Mouse (Mus musculus) cerebellum, adult (tissue): ENCODE results near the gene Fam110a.
"Not testable (repeated sequence)": the region's sequence is repeated elsewhere in the genome, so short reads cannot be mapped to it uniquely, and the experiment has no call there.

ENCODE experiments used
- ATAC-seq: cut with Nextera tagmentation; 2 replicates; pipeline ENCODE4 v1.9.2; 2017; ENCODE audit warnings: mild to moderate bottlenecking, moderate library complexity, mixed read lengths; ENCODE audit not compliant: insufficient number of reproducible peaks, low FRiP score, low TSS enrichment

Fam110a gene

DNA sequence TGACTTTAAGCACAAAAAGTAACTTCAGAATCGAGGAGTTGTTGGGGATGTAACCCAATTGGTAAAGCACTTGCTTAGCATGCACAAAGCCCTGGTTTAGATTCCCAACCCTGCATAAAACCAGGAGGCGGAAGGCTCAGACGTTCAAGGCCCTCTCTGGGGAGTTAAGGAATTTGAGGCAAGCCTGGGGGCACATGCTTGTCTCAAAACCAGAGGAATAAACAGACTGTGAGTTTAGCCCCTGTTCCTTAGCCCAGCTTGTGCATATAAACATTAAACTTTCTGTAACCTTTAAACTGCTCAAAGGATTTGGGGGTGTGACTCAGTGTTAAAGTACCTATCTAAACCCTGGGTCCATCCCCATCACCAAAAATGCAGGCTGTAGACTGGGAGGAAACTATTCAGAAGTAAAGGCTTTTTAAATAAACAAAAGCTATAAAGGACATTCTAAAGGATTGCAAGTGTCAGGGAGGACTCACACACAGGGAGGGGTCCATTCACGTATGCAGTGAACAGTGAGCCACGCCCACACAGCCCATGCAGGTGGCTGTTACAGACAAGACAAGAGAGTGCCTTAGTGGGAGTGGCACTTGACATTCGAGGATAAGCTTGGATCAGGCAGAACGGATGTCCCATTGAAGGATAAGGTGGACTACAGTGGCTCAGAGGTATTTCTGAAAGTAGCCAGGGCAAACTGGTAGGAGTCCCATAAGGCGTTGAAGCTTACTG is 17.9 kb upstream of the Fam110a start:
- no peak for ATAC-seq

DNA sequence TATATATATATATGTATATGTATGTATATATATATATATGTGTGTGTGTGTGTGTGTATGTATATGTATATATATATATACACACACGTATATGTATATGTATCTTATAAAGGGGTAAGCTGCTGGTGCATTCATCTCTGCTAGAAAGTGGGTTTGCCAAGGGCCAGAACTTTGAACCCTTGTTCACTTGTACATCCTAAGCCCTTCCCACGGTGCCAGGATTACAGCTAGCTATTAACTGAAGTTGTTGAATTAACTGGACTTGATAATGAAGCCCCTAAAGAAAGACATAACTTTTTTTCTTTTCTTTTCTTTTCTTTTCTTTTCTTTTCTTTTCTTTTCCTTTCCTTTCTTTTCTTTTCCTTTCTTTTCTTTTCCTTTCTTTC is 17.2 kb upstream of the Fam110a start:
- ATAC-seq: not testable (repeated sequence)

DNA sequence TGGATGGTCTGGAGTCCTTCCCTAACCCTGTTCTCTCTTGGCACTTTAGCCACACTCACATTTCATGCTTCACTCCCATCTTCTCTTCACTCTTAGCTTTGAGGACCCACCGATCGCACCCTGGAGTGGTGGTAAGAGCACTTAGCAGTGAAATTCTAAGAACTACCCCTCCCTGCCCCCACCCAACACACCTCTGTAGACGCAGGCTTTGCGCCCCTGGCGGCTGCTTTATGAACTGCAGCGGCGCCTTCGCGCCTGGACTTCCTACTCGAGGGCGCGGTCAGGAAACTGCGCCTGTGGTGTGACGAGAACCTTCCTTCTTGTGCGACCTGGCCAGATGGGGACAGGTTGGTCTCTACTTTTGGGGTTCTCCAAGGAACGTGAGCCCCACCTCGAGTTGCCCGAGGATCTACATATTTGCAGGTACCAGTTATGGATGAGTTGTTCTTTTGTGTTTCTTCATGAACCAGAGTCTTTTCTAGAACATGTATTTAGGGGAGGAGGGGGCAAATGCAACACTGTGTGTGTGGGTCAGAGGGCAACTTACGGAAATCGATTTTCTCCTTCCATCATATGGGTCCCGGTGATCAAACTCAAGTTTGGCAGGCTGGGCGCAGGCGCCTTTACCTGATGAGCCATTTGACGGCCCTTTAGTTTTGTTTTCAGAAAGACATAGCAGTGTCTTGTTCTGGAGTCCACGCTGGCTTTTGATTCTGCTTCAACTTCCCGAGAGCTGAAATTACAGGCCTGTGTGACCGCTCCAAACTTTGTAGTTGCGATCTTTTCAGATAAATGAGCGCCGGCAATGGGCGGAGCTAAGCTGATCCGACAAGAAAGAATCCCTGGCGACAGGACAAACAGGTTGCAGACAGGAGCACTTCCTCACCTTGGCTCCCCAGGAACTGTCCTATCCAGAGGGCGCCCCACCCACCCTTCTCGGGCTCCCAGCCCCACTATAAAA is 16.5 kb upstream of the Fam110a start, which contains the start of gene Slc52a3:
Slc52a3 (plus strand) TSS at position 283 of the 961 bp plus-strand sequence.
- ATAC-seq: peak; percentile 27; the same call in 1 of the 2 replicates

DNA sequence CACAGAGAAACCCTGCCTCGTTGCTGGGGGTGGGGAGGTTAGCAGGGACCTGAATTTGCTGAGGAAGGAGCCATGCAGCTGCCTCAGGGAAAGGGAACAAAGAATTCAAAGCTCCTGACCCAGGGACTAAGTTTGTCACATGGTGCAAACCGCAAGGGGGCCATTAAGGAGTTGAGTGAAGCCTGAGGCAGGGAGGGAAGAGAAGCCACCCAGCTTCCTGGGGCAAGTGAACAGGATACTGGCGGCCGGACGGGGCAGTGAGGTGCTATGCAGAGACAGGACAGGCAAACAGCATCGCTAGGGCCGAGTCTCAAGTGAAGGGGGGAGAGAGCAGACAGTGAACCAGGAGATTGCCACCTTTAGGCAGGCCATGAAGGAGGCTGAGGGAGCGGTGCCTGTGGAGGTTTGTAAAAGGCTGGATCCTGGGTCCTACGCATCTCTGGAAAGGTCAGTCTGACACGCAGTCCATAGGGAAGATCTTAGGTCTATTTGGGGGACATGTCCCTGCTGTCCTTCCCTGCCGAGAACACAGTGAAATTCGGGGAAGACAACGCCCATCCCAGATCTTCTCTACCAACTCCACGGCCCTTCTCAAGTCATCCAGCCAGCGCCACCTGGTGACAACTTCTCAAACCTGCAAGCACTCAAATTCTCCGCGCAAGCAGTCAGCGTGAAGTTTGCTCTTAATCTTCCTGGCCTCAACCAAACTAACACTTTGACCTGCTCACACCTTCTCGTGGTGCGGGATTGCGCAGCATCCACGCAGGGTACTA is 14.5 kb upstream of the Fam110a start:
- ATAC-seq: no peak

DNA sequence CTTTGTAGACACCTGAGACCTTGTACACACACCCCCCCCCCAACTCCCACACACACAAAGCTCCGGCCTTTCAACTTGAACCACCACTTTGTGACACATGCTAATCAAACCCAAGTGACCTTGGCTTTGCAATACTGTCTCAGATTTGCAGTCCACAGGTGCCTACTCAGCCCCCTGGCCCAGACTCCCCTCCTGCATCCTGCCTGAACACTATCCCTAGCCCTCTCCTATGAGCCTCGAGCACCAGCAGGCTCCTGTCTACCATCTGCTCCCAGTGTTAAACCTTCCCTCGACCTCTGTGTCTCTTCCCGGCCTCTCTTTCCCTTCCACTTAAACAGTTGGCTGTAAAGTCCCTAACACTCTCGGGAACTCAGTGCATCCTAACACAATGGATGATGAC is 11.4 kb upstream of the Fam110a start:
- no peak for ATAC-seq

DNA sequence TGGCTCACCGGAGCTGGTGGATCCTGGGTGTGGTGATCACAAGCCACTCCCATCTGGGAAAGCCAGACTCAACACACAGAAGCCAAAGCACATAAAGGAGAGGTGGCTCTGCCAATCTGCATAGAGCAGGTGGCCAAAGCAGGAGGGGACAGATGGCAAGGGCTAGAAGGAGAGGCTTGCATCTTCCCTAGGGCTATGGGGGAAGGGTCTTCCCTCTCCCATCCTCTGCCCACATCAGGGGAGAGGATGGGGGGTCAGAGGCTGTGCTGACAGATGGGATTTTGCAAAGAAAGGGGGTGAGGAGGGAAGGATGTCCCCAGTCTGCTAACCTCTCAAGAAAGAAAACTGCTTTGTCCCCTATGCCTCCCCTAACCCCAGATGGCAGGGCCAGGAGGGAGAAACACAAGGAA is 11.0 kb upstream of the Fam110a start:
- ATAC-seq: peak; percentile 38; the same call in 1 of the 2 replicates

DNA sequence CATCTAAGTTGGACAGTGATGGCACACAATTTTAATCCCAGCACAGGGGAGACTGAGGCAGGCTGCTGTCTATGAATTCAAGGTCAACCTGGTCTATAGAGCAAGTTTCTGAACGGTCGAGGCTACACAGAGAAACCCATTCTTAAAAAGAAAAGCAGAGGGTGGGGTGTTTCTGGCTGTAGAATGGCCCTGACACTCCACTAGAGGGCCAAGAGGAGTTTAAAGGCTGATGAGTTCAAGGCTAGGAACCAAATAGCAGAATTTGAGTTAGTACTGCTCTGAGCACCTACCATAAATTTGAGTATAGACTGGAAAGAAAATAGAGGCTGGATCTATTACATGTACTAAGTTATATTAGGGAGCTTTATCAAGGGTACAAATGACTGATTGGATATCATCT is 9.0 kb upstream of the Fam110a start:
- no peak for ATAC-seq

DNA sequence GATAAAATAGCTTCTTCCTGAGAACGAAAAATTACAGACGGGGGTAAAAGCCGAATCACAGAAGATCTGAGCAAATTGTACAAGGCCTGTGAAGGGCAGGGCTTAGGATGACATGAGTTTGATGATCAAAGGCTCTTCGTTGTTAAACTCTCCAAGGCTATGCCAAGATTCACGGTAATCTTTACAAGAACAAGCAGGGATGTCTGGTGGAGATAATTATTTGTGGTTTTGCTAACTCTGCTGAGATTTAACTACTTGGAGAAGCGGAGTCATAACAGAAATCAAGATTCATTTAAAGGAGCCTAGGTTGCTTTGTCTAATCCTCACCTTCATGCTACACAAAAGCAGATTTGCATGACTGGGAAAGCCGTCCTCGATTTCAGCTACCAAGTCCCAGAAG is 6.9 kb upstream of the Fam110a start:
- ATAC-seq: no peak

DNA sequence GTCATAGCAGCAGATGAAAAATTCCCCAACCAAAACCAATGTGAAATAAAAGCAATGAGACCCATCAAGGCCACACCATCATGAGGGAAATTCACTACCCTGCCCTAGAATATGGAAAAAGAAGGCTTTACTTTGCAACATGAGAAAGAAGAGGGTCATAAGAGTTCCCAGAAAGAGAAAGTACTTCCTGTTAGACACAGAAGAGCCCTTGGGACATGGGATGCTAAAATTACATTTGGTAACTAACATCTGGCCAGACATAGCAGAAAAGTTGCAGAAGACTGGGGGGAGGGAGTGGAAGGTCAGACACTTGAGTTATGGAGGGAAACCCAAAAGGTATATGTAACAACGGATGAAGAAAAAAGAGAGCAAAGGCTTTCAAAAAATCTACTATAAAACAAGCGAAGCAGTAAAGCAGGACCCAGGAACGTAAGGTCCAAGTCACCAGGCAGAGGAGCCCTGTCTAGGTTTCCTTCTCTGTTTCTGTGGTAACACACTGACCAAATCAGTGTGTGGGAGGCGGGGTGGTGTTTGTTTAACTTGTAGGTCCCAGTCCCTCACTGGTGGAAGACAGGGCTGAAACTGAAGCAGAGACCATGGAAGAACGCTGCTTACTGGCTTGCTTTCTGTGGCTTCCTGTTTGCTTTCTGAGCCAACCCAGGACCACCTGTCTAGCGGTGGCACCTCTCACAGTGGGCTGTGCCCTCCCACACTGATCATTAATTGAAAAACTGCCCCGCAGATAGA is 5.6 kb upstream of the Fam110a start:
- no peak for ATAC-seq

DNA sequence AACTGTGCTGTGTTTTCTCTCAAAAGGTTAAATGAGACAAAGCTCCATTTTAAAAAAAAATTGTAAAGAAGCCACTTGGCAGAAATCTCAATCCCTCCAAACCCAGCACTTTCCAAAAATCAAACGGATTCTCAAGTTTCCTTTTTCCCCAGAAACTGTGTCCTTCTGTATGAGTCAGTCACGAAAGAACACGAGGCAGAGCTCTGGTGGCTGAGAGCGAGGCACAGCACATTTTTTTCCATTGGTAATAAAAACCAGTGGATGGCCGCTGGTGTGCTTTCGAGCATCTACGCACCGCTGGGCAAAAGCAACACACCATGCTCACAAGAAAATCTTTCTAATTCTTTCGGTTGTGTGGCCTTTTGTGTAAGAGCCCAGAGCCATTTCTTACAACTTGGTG is 4.0 kb upstream of the Fam110a start:
- no peak for ATAC-seq

DNA sequence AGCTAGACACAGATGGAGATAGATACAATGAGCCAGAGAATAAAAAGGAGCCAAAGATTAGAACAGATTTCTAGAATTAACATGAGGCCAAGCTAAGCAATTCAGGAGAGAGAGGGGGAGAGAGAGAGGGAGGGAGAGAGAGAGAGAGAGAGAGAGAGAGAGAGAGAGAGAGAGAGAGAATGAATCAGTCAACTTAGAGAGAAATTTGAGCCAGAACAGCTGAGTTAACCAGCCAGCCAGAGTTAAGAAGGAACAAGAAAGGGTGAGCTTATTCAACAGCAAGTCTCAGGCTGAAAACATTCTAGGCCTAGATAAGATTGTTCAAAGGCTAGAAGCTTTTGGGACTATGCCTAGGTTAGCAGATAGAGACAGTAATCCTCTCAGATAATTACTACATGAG is 2.5 kb upstream of the Fam110a start:
- ATAC-seq: no peak

DNA sequence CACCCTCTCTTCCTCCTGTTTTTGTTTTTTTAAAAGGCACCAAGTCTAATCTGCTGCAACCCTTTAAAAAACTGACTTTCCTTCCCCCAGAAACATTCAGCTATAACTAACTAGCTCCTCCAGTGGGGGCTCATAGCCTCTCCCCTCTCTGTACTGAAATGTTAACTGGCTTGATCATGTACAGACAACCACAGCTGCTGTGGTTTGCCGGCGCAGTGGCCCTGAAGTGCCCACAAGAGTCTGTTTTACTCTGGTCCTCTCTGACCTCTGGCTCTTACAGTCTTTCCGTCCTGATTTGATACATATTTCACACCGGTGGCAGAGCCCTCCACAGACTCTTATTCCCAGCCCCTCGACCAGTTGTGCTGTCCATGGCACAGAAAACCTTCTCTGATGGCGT is 1.2 kb upstream of the Fam110a start:
- ATAC-seq: no peak

DNA sequence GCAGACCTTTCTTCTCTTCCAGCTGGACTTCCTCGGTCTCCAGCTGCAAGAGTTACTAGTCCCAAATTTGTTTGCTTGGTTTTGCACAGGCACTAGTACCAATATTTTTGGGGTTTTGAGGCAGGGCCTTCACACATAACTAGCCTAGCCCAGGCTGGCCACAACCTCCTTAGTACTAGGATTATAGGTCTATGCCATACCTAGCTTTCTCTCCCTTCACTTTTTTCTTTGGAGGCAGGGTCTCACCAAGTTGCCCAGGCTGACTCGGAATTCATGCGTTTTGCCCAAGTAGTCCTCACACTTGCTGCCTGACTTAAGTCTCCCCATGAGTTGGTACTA is 305 bp upstream of the Fam110a start:
- ATAC-seq: no peak

DNA sequence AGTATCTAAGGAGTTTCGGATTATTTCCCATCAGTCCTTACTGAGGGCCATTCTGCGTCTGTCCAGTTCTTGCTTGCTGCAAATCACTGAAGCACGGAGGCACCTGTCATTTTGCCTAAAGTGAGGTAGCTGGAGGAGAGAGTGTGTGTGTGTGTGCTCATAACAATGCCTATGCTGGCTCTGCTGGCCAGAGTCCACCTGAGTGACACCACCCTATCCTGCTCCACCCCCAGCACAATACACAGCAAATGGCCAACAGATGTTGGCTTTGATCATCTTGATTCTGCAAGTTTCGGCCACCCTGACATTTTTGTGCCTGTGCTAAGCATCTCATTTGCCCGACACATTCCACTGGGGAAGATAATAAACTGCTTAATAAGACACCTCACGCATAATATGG is 1.5 kb downstream of the Fam110a start:
- no peak for ATAC-seq

DNA sequence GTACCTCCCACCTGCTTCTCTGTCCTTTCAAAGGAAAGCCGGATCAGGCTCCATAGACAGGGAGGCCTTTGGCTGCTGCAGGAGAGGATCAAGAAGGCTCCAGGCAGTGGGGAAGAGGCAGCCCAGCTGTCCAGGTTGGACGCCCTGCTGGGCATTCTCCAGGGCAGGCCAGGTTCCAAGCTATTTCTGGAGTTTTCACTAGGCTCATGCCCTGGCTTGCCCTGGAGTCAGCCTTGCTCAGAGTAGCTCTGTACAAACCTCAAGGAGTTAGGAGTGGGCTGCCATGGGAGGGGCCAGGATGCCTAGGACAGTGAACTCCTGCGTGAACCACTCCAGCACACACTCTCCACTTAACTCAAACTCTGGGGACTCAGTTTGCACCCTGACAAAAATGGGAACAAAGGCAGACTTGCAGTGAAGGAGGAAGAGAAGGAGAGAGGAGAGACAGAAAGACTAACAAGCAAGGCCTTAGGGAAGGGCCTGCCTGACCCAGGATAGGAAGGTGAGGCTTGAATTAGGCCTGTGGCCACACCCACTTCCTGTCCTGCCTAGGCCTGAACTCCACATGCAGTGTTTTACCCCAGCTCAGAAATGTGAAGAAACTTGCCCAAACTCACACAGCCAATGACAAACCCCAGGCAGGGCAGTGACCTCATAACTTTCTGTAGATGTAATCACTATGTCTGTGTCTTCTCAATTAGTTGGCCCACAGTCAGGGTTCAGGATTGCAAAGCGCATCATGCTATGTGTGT is 2.2 kb downstream of the Fam110a start:
- peak; percentile 41 for ATAC-seq

DNA sequence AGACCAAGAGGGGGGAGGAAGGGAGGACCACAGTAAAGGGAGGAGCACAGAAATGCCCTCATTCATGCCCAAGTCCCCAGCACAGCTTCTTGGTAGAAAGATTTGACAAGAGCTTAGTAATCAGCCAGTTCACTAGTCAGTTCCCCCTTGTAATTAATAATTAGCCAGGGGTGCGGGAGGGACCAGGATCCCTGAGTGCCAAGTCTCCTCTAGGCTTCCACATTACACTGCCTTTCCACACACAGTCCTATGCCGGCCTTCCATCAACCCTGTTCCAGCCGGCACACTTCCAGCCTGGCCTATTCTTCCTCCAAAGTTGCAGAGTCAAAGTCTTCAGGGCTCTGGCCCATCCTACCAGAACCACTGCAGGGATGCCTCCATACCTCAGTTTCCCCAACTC is 4.0 kb downstream of the Fam110a start:
- no peak for ATAC-seq

DNA sequence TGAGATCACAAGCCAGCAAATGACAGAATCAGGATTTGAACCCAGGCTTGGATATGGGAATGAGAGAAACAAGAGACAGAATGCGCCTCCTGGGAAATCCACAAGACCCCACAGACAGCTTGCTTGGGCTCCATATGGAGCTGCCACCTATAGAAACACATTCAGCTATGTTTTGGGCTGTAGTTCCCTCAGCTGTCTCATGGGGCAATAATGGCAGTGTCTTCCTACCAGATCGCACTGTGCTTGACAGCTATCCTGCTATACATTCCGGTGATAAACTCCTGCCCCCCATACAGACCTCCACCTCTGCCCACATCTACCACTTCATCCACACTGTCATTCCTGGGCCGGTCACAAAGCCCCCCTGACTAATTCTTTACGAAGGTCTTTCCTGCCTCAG is 4.7 kb downstream of the Fam110a start:
- no peak for ATAC-seq

DNA sequence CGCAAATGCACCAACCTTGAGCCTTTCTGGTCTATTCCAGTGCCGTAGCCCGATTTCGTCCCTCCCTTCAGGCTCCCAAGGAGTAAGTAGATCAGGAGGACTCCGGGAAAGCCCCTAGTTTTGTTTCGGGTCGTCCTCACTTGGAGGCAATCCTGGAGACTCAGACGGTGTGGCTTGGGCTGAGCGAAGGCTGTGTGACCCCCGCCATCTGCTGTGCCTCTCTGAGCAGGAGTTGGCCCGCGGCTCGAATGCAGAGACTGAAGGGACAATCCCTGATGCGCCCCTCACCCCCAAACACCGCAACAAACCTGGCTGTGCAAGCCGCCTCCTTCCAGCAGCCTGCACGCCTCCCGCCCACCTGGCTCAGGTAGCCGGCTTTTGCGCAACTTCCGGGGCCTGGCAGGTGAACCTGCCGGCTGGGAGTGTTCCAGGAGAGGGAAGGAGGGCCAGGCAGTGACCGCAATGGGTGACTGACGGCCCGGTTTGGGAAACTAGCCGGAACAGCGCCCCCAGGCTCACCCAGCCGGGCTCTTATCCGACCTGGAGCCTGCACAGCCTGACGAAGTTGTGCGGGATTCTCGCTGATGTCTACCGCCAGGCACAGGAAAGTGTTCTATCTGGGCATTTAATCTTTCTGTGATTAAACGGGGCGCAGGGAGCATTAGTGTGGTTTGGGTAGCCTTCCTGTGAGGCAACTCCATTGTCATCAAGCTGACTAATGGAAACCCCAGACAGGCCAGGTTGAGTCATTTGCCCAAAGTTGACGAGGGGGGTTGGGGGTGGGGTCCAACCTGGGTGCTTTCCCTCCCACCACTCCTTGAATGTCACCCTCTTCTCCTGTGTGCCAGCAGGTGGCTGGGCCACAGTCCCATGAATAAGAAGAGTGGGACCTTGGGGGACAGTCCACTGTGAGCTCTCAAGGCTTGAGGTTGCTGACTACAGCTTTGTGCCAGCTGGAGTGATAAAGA is 6.1 kb downstream of the Fam110a start:
- ATAC-seq: no peak
